Mouse (Mus musculus) bone marrow macrophage, adult 2 months (primary cell): Measurements from ENCODE around the gene Cdipt. TPM values are rescaled to one million over a fixed set of nuclear protein-coding genes. Genes with fewer than 3 reads are reported as not detected.
A peak's percentile ranks its signal among the peaks of the same experiment; 100 is the strongest.

ENCODE experiments used
- H3K27ac ChIP-seq: 2 replicates; pipeline ENCODE4 v1.5.1; 2012; ENCODE audit warnings: low read depth, low read length; ENCODE audit not compliant: insufficient read depth
- H3K4me1 ChIP-seq: 2 replicates; pipeline ENCODE4 v1.6.1; 2012; ENCODE audit warnings: low read length; ENCODE audit not compliant: control insufficient read depth, insufficient read depth
- H3K4me3 ChIP-seq: 2 replicates; pipeline ENCODE4 v1.5.1; 2012; ENCODE audit warnings: mild to moderate bottlenecking, low read length, moderate library complexity; ENCODE audit not compliant: insufficient read depth
- CTCF ChIP-seq: IDR thresholded peaks from 2 replicates; pipeline ENCODE4 v1.5.1; 2012; ENCODE audit warnings: low read depth, mild to moderate bottlenecking, low read length, moderate library complexity
- POLR2A ChIP-seq: IDR thresholded peaks from 2 replicates; pipeline ENCODE4 v1.6.1; 2012; ENCODE audit warnings: mild to moderate bottlenecking, low read depth, low read length, borderline replicate concordance
- polyA plus RNA-seq: library from polyadenylated mRNA; stranded (reverse); fragments of >200 nt; gene quantifications from 2 replicates; pipeline ENCODE4 v1.2.4, GENCODE M21; 2012; ENCODE audit not compliant: missing spikeins, insufficient read depth, insufficient read length

Gene Cdipt
- polyA plus RNA-seq, 1 experiment, result 112 TPM

GRCm38 (mm10) chr7:126965568-126965967 is 10.1 kb upstream of the Cdipt start:
- H3K4me3 ChIP-seq, result no peak overlapping the region
- TF ChIP-seq POLR2A, result no peak
- no peak for TF ChIP-seq CTCF
- H3K27ac ChIP-seq, result no peak overlapping the region
- no peaks in the 10 kb centered on the region for H3K4me1 ChIP-seq

- TF ChIP-seq POLR2A (no peak), CTCF (no peak)
- Histone ChIP-seq H3K4me3 (no peak overlapping the region), H3K4me1 (no peaks in the 10 kb centered on the region), H3K27ac (no peak overlapping the region)
Observed at GRCm38 (mm10) chr7:126967361-126967760, 8.4 kb upstream of the Cdipt start.

GRCm38 (mm10) chr7:126975493-126975892 is 221 bp upstream of the Cdipt start:
- TF ChIP-seq POLR2A (no peak), CTCF (no peak)
- H3K27ac ChIP-seq, result peak overlapping the region; percentile 97
- H3K4me3 ChIP-seq, result peak overlapping the region; percentile 76
- H3K4me1 ChIP-seq, result peaks cover 10% of the 10 kb centered on the region

DNA sequence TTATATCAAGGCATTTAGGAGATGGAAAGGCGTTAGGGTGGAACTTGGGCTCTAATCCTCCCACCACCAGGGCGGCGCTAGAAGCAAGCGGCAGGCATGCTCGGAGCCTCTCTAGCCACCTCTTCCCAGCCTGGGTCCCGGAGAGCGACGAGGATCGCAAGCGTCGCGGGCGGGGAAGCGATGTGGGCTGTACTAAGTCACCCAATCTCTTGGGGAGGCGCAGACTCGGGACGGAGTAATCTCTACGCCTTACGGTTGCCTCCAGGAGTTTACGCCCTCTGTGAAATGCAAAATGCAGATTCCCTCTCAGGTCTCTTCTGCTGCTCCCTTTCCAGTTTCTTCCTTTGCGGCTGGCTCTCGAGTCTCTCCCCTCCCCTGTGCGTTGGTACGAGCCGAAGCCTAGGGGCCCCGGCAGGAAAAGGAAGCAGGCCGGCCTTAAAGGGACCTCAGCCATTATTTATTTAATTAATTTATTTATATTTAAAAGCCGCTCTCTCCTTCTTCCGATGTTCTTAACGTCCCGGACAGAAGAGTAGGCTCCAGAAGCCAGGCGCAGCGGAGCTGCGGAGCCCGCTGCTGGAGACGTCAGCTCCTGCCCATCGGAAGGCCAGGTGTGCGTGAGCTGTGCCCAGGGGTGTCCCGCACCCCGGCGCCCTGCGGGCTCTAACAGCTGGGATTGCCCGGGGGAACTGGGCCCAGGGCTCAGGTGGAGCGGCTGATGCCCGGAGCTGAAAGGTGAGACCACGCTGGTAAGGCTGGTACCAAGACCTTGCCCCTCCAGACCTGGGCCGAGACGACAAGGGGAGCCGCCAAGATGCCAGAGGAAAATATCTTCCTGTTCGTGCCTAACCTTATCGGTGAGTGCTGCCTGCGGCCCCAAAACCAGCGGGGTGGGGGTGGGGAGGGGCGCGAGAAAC is 494 bp downstream of the Cdipt start, which contains the start of gene Cdiptos:
Gene Cdiptos, minus strand, starts transcription at position 149 of the 917 bp plus-strand sequence.
- TF ChIP-seq POLR2A (no peak; the same call in 1 of the 2 replicates), CTCF (peak; percentile 93)

GRCm38 (mm10) chr7:126976878-126977459 is 1.3 kb downstream of the Cdipt start:
- Histone ChIP-seq H3K4me3 (peak overlapping the region; percentile 76), H3K27ac (no peak overlapping the region), H3K4me1 (peaks cover 10% of the 10 kb centered on the region)
- no peak for TF ChIP-seq POLR2A
- no peak for TF ChIP-seq CTCF

More for the DNA sequence above, 494 bp downstream of the Cdipt start, which contains the start of gene Cdiptos:
- H3K4me1 ChIP-seq, result peaks cover 10% of the 10 kb centered on the region
- peak within 1 kb of the TSS; percentile 76 for H3K4me3 ChIP-seq
- peak within 1 kb of the TSS; percentile 97 for H3K27ac ChIP-seq

- Histone ChIP-seq H3K4me1 (peaks cover 10% of the 10 kb centered on the region), H3K4me3 (no peak overlapping the region), H3K27ac (no peak overlapping the region)
- TF ChIP-seq CTCF, result no peak
- TF ChIP-seq POLR2A, result no peak
Observed at GRCm38 (mm10) chr7:126978841-126979240, 3.1 kb downstream of the Cdipt start.

- H3K27ac ChIP-seq, result no peak overlapping the region
- no peak for TF ChIP-seq CTCF
- H3K4me1 ChIP-seq, result no peaks in the 10 kb centered on the region
- H3K4me3 ChIP-seq, result no peak overlapping the region
Observed at GRCm38 (mm10) chr7:126981601-126982000, 5.9 kb downstream of the Cdipt start.

- H3K4me3 ChIP-seq, result no peak overlapping the region
- TF ChIP-seq CTCF (no peak), POLR2A (no peak)
- H3K4me1 ChIP-seq, result no peaks in the 10 kb centered on the region
- no peak overlapping the region for H3K27ac ChIP-seq
Observed at GRCm38 (mm10) chr7:126982054-126982453, 6.3 kb downstream of the Cdipt start.

DNA sequence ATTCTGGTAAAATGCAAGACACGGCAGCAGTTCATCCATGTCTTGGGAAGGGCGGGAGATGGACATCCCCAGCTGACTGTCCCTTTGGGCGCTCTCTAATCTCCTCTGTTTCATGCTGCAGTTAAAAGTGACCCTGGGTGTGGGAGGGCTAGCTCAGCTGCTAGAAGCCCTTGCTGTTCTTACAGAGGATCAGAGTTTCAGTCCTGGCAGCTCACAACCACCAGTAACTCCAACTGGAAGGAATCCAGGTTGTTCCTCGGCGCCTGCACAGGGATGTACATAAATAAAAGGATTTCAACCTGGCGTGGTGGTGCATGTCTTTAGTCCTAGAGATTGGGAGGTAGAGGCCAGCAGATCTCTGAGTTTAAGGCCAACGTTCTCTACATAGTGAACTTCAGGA is 7.4 kb downstream of the Cdipt start:
- no peak overlapping the region for H3K4me3 ChIP-seq
- TF ChIP-seq POLR2A (no peak), CTCF (no peak)
- no peaks in the 10 kb centered on the region for H3K4me1 ChIP-seq
- H3K27ac ChIP-seq, result no peak overlapping the region

DNA sequence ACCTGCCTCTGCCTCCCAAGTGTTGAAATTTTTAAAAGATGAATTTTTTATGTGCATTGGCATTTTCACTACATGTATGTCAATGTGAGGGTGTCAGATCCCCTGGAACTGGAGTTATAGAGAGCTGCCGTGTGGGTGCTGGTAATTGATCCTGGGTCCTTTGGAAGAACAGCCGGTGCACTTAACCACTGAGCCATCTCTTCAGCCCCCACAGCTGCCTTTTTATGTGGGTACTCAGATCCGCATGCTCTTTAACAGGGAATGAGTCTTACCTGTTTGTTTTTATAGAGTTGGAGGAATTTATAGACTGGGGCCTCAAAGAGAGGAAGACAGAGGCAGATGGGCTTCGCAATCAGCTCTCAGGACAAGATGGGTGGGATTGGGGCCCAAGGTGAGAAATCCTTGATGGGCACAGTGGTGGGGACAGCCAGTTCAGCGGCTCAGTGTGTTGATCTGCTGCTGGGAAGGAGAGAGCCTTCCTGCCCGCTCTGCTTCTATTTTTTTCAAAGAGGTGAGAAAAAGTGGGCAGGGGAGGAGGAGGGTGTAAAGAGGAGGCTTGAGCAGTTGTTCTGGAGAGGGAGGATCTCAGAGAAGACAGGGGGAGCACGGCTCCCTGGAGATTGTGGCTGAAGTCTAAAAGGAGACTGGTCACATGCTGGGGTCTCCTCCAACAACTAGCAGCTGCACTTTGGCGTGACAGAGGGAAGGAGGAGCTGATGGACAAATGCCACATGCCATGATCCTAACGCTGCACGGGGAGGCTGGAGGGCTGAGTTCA is 9.1 kb downstream of the Cdipt start:
- Histone ChIP-seq H3K4me1 (no peaks in the 10 kb centered on the region), H3K4me3 (no peak overlapping the region), H3K27ac (no peak overlapping the region)
- no peak for TF ChIP-seq POLR2A
- TF ChIP-seq CTCF, result no peak

GRCm38 (mm10) chr7:126986319-126986718 is 10.6 kb downstream of the Cdipt start:
- H3K4me3 ChIP-seq, result no peak overlapping the region
- no peak overlapping the region for H3K27ac ChIP-seq
- no peak for TF ChIP-seq CTCF
- TF ChIP-seq POLR2A, result no peak
- H3K4me1 ChIP-seq, result no peaks in the 10 kb centered on the region
